Mouse (Mus musculus): Measurements from ENCODE around the gene Fsd1.

DNA sequence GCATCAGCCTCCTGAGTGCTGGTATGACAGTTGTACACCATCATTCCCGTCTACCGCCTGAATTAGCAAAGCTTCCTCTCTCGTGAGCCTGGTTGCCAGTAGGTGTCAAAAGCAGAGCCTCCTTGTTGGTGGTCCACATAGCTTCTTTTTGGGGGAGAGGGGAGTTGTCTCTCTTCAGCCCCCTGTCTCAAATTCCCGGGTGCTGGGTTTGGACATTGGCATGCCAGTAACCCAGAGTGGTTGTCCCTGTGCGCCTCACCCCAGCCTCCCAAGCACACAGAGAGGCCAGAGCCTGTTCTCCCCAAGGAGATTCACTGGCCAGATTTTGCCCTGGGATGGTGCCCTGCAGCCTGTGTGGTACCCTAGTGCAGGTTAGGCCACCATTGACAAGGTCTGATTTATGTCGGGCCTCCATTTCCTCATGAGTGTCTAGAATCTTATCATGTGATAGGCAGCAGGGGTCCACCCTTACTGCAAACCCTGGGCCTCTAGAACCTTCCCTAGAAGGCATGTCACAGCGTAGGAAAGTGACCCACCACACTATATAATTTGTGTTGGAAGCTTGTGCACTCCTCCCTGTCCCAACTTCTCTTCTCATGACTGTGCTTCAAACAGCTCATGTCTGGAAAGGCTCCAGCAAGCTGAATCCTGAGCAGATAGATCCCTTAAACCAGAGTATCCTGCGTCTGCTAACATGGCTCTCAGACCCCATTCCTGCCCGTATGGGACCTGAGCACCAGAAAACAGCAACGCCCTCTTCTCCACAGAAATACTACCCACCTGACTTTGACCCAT, 26.2 kb upstream of the Fsd1 start:
- TF ChIP-seq CTCF (IDR thresholded peaks at IDR 0.05; ENCODE audit: low read depth, low read length): no peak
- no peak for TF ChIP-seq POLR2AphosphoS5 (IDR thresholded peaks at IDR 0.05; ENCODE audit: insufficient replicate concordance, low read depth, low read length)
